Mouse (Mus musculus) heart, postnatal 14 days (tissue): Measurements from ENCODE around the gene Ccr7. TPM values are rescaled to one million over a fixed set of nuclear protein-coding genes. Genes with fewer than 3 reads are reported as not detected.

ENCODE experiments used
- DNase-seq, 2 experiments: peaks; one replicate each; pipeline ENCODE4 v3.0.0; 2021 to 2022
- intact Hi-C: fragments of 180-260 bp; cut with DNase I; formaldehyde crosslinking; loops from one replicate; pipeline ENCODE4 v1.15.1; 2025
- total RNA-seq, 2 experiments: library from RNA; stranded (reverse); gene quantifications; 2 replicates each; pipeline ENCODE4 v1.2.3; 2021

Gene Ccr7
- total RNA-seq, 2 experiments from 2014 or later, result 0.45 to 0.80 TPM

DNA sequence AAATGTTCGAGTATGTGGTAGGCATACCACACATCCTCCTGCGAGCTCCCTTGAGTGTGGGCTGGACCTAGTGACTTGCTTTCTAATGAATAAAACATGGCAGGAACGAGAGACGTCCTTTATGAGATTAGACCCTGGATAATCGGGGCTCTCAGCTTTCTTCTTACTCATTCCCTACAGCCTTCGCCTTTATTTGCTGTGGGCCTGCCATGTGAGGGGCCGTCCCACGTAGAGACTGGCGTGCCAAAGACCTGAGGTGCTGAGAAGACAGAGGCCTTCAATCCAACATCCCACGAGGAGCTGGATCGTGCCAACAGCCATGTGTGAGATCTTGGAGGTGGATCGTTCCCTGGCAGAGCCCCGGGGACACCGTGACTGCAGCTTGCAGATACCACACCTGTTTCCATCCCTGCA lies 33.7 kb downstream of the Ccr7 start:
- DNase-seq, result no peak
- intact Hi-C loops, result loop anchor here (2.0 to 10.0 kb wide), 2 partner anchors 54 to 266 kb away; no protein-coding TSS in a partner anchor

DNA sequence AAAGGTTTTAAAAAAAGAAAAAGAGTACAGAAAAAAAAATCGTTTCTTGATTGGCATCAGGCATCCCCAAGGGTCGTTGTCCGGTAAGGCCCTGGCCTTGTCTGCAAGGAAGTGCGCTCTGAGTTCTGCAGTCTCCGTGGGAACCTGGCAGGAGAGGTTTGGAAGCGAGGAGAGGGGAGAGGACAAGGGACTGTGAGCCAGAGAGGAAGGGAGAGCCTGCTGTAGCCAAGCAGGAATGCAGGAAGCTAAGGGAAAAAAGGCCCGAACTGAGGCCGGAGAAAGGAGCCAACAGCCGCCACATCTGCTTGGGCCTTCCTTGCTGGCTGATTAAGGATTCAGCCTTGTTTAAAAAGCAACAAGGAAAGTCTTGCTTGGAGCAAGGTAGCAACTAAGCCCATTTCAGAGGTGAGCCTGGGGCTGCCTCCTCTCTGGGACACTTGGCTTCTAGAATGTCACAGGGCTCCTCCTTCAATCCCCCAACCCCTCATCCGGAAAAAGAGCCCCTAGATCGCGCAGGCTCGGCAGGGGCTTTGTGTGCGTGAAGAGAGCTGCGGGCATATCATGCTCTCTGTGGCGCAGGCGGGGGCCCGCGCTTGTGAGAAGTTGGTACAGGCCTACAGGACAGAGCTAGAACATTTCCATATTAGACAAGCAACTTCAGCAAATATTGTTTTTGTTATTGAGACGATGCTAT lies 34.2 kb downstream of the Ccr7 start:
- DNase-seq, result peak; percentile 55 to 65
- intact Hi-C loops, result loop anchor here (2.0 to 10.0 kb wide), 2 partner anchors 54 to 266 kb away; no protein-coding TSS in a partner anchor

DNA sequence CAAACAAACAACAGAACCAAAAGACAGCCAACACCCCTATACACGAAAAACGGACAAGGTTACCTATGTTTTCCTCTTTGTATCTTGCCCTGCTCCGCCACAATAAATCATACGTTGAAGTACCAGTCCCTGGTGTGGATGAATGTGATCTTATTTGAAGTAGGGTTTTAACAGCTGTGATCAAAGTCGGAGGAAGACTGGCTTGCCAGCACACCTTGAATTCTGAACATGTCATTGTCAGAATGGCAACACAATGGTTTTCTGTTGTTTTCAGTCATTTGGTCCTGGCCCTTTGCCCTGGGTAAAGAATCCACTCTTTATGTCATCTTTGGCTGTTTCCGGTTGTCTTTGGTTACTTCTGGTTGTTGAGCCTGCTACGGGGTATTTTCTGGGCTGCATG lies 35.9 kb downstream of the Ccr7 start:
- intact Hi-C loops, result no loop called here
- DNase-seq, result no peak

DNA sequence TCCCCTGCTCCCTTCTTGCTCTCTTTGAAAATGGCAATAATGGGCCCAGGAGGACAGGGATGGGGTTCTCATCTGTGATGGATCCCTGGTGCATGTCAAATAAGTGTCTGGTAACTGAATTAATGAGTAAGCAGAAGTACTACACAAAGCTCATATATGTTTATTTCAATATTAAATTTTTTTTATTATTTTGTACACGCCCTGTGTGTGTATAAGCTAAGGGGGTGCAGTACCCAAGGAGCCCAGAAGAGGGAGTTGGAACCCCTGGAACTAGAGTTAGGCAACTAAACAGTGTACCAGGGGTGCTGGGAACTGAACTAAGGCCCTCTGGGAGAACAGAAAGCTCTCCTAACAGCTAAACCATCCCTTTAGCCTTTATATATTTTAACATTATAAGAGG lies 36.5 kb downstream of the Ccr7 start:
- intact Hi-C loops, result no loop called here

DNA sequence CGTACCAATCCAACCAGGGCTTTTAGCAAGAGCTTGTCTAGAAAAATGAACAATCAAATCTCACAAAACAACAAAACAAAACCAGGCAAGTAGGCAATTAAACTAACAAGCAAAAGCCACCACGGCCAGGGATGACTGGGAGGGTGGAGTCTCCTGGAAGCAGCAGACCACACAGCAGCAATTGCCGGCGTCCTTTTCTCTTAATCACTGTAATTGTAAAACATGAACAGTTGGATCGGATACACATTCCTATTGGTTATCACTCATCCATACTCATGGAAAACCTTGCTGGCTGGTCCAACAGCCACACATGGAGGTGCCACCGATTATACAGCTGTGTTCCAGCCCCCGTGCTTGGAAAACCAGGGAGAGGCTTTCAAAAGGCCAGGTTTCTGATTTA lies 37.0 kb downstream of the Ccr7 start:
- no peak for DNase-seq
- intact Hi-C loops, result no loop called here

More for the DNA sequence above, 36.5 kb downstream of the Ccr7 start:
- no peak for DNase-seq

DNA sequence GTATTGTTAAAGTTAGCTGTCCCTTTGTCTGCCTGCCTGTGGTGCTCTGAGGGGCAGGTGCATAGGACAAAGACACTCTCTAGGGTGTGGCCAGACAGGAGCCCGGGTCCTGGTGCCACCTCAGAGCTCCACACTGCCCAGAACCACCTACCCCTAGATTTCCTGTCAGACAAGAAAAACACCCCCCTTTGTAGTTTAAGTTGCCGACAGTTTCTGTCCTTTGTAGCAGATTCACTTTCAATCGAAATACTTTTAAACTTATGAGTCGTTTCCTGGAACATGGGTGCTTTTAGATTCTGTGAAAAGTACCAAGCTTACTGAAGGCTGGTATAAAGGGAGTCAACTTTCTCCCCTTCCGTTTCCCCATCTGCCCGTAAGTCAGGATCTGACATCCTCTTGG lies 38.9 kb downstream of the Ccr7 start:
- intact Hi-C loops, result no loop called here
- no peak for DNase-seq

DNA sequence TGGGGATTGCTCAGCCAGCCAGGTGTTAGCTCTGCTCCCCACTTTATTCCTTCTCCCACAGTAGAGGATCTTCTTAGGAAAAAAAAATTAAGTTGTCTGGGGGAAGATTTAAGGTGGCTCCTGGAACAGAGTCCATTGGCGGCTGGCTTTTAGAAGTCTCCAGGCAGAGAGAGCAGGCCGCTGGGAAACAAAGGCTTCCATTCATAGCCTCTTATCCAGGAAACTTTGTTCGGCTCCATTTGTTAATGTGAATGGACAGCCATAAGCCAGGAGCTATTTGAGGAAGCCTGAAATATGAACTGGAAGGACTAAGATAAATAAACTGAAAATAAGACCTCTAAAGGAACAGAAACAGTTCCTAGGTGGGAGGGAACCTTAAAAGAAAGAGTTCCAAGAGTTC lies 41.8 kb downstream of the Ccr7 start:
- intact Hi-C loops, result no loop called here
- DNase-seq, result no peak

DNA sequence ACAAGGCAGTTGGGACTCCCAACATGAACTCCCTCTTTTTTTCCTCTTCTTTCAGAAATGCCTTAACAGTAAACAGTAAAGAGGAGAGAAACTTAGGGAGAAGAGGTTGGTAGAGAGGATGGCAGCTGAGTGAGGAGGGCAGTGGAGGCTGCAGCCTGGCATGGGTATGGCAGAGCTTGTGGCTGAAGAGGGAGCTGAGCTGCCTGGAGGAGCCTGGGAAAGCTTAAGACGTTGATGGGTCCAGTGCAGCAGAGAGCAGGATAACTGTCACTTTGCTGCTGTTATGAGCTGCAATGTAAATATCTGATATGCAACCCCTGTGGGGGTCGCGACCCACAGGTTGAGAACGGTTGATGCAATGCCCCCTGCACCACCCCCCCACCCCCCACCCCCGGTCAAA lies 42.2 kb downstream of the Ccr7 start:
- DNase-seq, result no peak
- intact Hi-C loops, result no loop called here

DNA sequence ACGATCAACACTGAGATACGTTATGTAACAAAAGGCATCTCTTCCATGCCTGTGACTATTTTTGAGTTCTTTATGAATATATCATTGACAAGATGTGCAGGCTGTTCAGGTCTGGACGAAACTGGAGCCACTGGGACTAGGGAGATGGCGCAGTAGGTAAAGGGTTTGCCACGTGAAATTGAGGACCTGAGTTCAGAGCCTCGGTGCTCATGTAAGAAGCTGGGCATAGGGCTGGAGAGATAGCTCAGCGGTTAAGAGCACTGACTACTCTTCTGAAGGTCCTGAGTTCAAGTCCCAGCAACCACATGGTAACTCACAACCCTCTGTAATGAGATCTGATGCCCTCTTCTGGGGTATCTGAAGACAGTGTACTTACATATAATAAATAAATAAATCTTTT lies 43.2 kb downstream of the Ccr7 start:
- no peak for DNase-seq
- intact Hi-C loops, result no loop called here

DNA sequence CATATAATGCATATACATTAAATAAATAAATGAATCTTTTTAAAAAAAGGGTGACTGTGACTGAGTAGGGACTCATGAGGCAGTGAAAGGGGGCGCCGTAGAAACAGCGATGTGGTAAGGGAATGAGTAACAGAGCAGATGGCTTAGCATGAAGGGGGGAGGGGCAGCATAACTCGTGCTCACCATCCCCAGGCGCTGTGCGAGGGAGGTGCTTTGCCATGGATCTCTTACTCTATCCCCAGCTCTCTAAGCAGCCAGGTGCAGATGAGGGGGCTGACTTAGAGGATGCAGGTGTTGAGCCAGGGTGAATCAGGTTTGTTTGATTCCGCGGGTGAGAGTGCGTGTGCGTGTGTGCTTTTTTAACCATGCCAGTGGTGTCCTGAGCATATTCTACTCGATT lies 43.7 kb downstream of the Ccr7 start:
- DNase-seq, result no peak
- intact Hi-C loops, result no loop called here

DNA sequence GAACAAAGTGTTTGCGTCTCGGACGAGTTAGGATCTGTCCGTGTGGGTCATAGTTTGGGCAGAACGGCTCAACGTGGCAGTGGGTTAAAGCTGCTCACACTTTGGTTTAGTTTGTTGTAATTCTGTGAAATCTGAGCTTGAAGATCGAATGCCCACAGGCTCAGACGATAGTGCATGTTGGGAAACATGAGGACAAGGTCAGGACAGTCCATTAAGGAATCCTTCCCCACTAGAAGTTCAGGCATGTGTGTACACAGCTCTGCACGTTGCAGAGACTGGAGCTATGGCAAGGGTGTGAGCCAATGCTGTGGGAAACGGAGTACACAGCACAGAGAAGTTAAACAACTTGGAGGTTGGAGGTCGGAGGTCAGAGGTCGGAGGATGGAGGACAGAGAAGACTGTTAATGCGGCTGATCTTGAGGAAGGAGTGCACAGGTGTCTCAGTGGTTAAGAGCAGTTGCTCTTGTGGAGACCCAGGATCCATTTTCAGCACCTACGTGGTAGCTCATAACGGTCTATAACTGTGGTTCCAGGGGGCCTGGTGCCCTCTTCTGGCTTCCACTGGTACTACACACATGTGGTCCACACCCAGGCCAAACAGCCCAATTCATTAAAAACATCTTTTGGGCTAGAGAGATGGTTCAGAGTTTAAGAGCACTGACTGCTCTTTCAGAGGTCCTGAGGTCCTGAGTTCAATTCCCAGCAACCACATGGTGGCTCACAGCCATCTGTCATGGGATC lies 44.3 kb downstream of the Ccr7 start:
- no peak for DNase-seq
- intact Hi-C loops, result no loop called here

DNA sequence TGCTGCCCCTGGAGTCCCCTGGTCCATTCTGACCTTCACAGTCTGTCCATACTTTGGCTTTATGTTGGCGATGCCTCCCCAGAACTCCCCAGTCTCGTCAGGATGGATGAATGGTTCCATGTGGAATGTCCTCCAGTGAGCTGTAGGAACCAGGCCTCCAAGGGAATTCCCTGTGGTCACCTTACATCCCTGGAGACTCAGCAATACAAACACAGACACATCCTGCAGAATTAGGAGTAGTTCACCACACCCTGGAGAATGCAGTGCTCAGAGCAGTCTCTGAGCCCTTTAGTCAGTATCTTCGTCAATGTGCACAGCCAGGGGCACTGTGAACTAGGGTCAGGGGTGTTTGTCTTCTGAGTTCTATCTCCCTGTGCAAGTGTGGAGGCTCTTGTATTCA lies 46.6 kb downstream of the Ccr7 start:
- intact Hi-C loops, result no loop called here
- DNase-seq, result no peak

DNA sequence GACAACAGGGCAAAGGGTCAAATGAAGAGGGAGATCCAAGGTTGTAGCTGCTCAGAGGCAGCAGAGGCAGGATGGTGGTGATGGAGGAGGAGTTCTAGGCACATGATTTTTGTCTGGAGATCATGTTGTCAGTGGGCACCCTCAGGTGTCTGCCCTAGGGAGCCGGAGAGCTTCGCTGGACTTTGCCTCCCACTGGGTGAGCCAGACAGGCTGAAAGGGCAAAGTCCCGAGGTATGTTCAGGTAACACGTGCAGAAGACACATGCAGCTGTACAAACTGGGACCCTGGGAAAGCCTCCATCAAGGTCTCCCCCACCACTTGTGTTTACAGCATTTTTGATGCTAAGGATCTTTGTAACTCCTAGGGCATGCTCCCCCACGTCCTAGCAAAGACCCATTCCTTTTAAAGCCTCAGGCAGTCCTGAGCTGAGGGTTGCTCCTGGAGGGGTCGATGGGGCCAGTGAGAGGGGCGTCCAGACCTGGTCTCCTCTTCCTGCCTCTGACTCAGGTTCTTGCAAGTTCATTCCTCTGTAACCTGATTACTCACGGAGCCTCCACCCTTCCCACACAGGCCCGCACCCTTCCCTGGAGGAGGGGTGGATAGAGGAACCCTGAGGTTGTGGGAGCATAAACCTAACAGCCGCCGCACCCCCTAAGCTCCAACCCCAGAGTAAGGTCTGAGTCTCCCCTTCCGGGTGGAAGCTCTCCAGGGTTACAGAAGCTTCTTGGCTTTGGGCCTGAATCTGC lies 48.7 kb downstream of the Ccr7 start:
- intact Hi-C loops, result no loop called here

DNA sequence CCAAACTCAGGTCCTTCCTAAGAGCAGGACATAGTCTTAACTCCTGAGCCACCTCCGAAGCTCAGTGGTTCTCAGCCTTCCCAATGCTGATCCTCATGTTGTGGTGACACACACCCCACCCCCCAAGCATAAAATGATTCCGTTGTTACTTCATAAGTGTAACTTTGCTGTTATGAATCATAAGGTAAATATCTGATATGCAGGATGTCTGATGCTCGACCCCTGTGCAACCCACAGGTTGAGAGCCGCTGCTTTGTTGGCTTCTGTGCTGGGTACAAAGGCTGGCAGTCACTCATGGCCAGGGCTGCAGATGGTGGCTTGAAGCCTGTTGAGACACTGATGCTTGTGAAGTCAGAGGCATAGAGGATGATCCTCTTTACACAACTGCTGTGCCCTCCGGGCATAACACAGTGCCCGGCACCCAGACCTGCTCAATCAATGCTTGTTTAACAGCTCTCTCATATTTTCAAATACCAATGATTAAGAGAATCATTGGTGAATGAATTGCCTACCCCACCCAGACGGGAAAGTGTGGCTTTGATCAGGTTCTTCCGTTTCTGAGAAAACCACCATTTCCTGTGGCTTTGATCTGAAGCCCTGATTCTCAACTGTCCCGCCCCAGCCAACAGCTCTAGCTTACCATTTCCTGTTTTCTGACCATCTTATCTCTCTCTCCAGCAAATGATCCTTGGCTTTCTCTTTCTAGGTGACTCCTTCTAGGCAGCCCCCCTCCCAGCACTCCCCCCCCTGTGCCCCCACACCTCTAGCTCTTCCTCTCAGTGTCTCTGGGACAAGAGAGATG lies 50.1 kb downstream of the Ccr7 start:
- no peak for DNase-seq
- intact Hi-C loops, result no loop called here

More for the DNA sequence above, 48.7 kb downstream of the Ccr7 start:
- DNase-seq, result no peak

DNA sequence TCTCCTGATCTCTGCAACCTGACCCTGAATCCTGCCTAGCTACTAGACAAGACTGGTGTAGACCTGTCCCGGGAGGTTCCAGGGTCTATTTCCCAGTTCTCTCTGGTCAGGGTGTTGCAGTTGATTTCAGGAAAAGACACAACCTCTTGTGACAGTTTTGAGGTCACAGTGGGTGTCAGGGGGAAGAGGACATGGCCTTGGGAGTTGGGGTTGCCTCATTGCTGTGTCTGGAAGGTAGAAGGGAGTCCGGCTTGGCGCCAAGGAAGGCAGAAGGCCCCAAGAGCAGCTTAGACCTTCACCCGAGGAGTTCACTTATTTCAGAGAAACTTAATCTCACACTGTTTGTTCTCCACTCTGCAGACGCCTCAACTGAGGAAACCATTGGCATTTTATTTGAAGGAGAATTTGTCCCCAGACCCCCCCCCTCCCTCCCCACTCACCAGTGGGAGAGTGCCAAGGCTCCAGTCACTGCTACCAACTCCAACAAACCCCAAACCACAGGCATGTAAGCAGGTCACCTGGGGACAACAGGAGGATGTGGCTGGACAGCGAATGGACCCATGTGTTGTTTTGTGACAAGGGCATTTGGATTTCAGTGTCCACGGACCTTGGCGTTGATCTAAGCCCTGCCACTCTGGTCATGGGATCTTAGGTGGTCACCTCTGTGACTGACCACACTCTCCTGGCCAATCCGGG lies 52.2 kb downstream of the Ccr7 start:
- no peak for DNase-seq

DNA sequence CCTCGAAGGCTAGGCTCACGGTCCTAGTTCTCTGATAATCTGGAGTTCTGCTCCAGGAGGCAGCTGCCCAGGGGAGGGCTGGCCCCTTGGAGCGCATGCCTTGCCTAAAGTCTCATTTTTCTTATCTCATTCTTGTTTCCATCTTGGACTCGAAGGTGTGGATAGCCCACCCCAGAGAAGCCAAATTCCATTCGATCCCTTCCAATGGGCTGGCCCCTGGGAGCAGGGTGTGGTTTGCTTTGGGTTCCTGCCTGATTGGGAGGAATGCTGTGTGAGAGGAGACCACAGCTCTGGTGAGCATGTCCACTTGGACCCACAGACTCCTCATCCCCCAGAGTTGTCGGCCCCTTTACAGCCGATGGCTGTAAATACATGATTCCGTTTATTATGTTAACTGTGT lies 53.2 kb downstream of the Ccr7 start:
- no peak for DNase-seq
- intact Hi-C loops, result no loop called here

More for the DNA sequence above, 52.2 kb downstream of the Ccr7 start:
- intact Hi-C loops, result no loop called here

DNA sequence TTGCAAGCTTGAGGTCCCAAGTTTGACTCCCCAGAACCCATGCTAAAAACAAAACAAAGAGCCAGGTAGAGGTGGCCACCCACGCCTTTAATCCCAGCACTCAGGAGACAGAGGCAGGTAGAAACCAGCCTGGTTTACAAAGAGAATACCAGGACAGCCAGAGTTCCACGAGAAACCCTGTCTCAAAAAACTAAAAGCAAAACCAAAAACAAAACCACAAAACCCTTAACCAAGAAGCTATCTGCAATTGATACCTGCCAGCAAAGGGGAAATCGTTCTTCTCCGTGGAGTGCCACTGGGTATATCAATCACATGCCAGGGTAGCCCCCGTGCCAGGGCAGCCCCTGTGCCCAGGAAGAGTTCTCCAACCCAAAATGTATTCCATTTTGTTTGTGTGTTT lies 54.7 kb downstream of the Ccr7 start:
- DNase-seq, result no peak
- intact Hi-C loops, result no loop called here

DNA sequence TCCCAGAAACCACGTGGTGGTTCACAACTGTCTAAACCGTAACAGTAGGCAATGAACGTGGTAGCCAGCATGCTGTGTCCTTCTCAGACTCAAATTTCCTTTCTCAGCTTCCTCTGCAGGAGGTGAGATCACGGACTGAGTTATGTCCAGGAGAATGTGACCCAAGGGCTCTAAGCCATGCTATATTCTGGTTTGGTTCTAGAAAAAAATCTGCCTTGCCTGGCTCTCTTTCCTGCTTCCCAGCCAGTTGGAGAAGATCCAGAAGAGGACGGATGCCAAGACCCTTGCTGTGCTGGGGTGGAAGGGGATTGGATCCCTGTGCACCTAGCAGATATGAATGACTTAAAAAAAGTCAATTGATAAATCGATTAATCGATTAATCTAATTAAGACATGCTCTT lies 55.4 kb downstream of the Ccr7 start:
- peak; percentile 35 to 61 for DNase-seq

DNA sequence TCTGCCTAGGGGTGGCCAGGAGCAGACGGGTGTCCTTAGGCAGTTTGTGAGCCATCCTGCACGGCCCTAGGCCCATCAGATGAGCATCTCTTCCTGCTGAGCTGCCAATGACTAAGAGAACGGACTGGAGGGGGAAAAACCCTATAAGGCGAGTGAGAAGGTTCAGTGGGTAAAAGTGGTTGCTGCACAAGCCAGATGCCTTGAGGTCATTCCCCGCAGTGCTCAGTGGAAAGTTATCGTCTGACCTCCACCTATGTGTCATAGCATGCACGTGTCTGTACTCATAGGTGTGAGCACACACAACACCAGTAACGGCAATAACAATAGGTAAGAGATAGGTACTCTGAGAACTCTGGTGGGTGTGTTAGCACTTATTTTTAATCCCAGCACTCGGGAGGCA lies 56.0 kb downstream of the Ccr7 start:
- intact Hi-C loops, result no loop called here
- no peak for DNase-seq

More for the DNA sequence above, 55.4 kb downstream of the Ccr7 start:
- intact Hi-C loops, result no loop called here
